ENCODE assay signal across 26 mouse cellular contexts in genomic region chr3:138717040-138717439, GRCm38 (mm10).
"Had no signal": no experiment of that assay in that cellular context is flagged by ENCODE, and none has a peak within 500 bp of the region (broad histone marks: within the 10 kb centered on the region; RNA-seq: fewer than 3 reads in every experiment).

No protein-coding gene starts in this region.

- H3K4me1 ChIP-seq: hindbrain, embryonic 13.5 days; hindbrain, embryonic 15.5 days; kidney, embryonic 15.5 days; limb, embryonic 13.5 days; limb, embryonic 15.5 days; liver, embryonic 12.5 days had no signal

- H3K4me2 ChIP-seq: heart, embryonic 11.5 days; heart, embryonic 13.5 days; heart, embryonic 15.5 days; hindbrain, embryonic 13.5 days; hindbrain, embryonic 15.5 days; kidney, embryonic 15.5 days; limb, embryonic 13.5 days; limb, embryonic 15.5 days; liver, embryonic 12.5 days had no signal

- H3K4me3 ChIP-seq: heart, embryonic 13.5 days; heart, embryonic 15.5 days; hindbrain, embryonic 13.5 days; hindbrain, embryonic 15.5 days; kidney, embryonic 15.5 days; limb, embryonic 13.5 days; limb, embryonic 15.5 days; liver, embryonic 12.5 days had no signal

- H3K27ac ChIP-seq: heart, embryonic 13.5 days; heart, embryonic 15.5 days; hindbrain, embryonic 13.5 days; hindbrain, embryonic 15.5 days; hindbrain, postnatal 0 days; kidney, embryonic 15.5 days; kidney, postnatal 0 days; limb, embryonic 13.5 days; limb, embryonic 15.5 days; liver, embryonic 12.5 days; liver, embryonic 14.5 days had no signal

- H3K9ac ChIP-seq: heart, embryonic 13.5 days; heart, embryonic 15.5 days; hindbrain, embryonic 13.5 days; hindbrain, embryonic 15.5 days; kidney, embryonic 15.5 days; limb, embryonic 13.5 days; limb, embryonic 15.5 days; liver, embryonic 12.5 days; liver, embryonic 14.5 days had no signal

- DNase-seq: gastrocnemius, postnatal 14 days; gastrocnemius, postnatal 36 days; heart, adult 18-20 months; heart, postnatal 14 days; heart, postnatal 36 days; kidney, adult 11 months; kidney, adult 2 months; kidney, adult 9 months; kidney, postnatal 14 days; kidney, postnatal 36 days; layer of hippocampus, adult 9-11 months; layer of hippocampus, postnatal 36 days; left cerebral cortex, postnatal 4 days had no signal

- H3K36me3 ChIP-seq: heart, embryonic 13.5 days; heart, embryonic 15.5 days; hindbrain, embryonic 13.5 days; hindbrain, embryonic 15.5 days; kidney, embryonic 15.5 days; limb, embryonic 13.5 days; limb, embryonic 15.5 days; liver, embryonic 12.5 days had no signal

- H3K27me3 ChIP-seq: heart, embryonic 13.5 days; heart, embryonic 15.5 days; hindbrain, embryonic 13.5 days; hindbrain, embryonic 15.5 days; kidney, embryonic 15.5 days; limb, embryonic 13.5 days; limb, embryonic 15.5 days; liver, embryonic 12.5 days had no signal

- H3K9me3 ChIP-seq: heart, embryonic 13.5 days; heart, embryonic 15.5 days; hindbrain, embryonic 13.5 days; hindbrain, embryonic 15.5 days; kidney, embryonic 15.5 days; limb, embryonic 13.5 days; limb, embryonic 15.5 days; liver, embryonic 12.5 days had no signal

- ATAC-seq: hindbrain, postnatal 0 days; intestine, embryonic 16.5 days; liver, embryonic 12.5 days had no signal
